In genomic region chr1:84421845-84422244, GRCm38 (mm10) we compare ENCODE assay signal across 26 mouse cellular contexts.
"Had no signal": no experiment of that assay in that cellular context is flagged by ENCODE, and none has a peak within 500 bp of the region (broad histone marks: within the 10 kb centered on the region; RNA-seq: fewer than 3 reads in every experiment).

No protein-coding gene starts in this region.

- H3K27me3 ChIP-seq: heart, embryonic 13.5 days; heart, embryonic 15.5 days; hindbrain, embryonic 12.5 days; intestine, embryonic 15.5 days; limb, embryonic 13.5 days; limb, embryonic 15.5 days; liver, embryonic 12.5 days had no signal

- H3K4me3 ChIP-seq: heart, adult 2 months; heart, embryonic 13.5 days; heart, embryonic 15.5 days; hindbrain, embryonic 10.5 days; hindbrain, embryonic 12.5 days; intestine, embryonic 15.5 days; layer of hippocampus, adult 2 months; limb, embryonic 13.5 days; limb, embryonic 15.5 days; liver, embryonic 12.5 days had no signal

- H3K9me3 ChIP-seq: heart, embryonic 13.5 days; heart, embryonic 15.5 days; hindbrain, embryonic 10.5 days; hindbrain, embryonic 12.5 days; intestine, embryonic 15.5 days; limb, embryonic 13.5 days; limb, embryonic 15.5 days; liver, embryonic 12.5 days had no signal

- ATAC-seq: hindbrain, embryonic 16.5 days; inflammation-experienced regulatory T-cells, adult 6 months; intestine, embryonic 15.5 days; intestine, postnatal 0 days; liver, embryonic 12.5 days had no signal

- DNase-seq: gastrocnemius, postnatal 14 days; gastrocnemius, postnatal 36 days; heart, adult 2 months; heart, postnatal 14 days; heart, postnatal 4 days; kidney, adult 18-20 months; kidney, adult 8-10 months; kidney, postnatal 10 days; kidney, postnatal 25 days; kidney, postnatal 4 days; layer of hippocampus, postnatal 36 days; left cerebral cortex, postnatal 4 days had no signal

- H3K27ac ChIP-seq: heart, adult 2 months; heart, embryonic 13.5 days; heart, embryonic 15.5 days; hindbrain, embryonic 10.5 days; hindbrain, embryonic 12.5 days; hindbrain, embryonic 14.5 days; intestine, embryonic 15.5 days; layer of hippocampus, adult 2 months; limb, embryonic 13.5 days; limb, embryonic 15.5 days; liver, embryonic 12.5 days had no signal

- H3K4me1 ChIP-seq: intestine, embryonic 15.5 days; limb, embryonic 15.5 days; liver, embryonic 12.5 days had no signal

- H3K4me2 ChIP-seq: heart, embryonic 11.5 days; heart, embryonic 13.5 days; heart, embryonic 15.5 days; hindbrain, embryonic 12.5 days; hindbrain, embryonic 14.5 days; intestine, embryonic 15.5 days; limb, embryonic 13.5 days; limb, embryonic 15.5 days; liver, embryonic 12.5 days had no signal

- H3K9ac ChIP-seq: heart, embryonic 13.5 days; heart, embryonic 15.5 days; hindbrain, embryonic 12.5 days; hindbrain, embryonic 14.5 days; intestine, embryonic 15.5 days; limb, embryonic 13.5 days; limb, embryonic 15.5 days; liver, embryonic 12.5 days had no signal

- H3K36me3 ChIP-seq: heart, embryonic 13.5 days; heart, embryonic 15.5 days; hindbrain, embryonic 10.5 days; hindbrain, embryonic 12.5 days; intestine, embryonic 15.5 days; limb, embryonic 13.5 days; limb, embryonic 15.5 days; liver, embryonic 12.5 days had no signal
